25 mouse cellular contexts compared by ENCODE assay signal in genomic region chr8:35240884-35241283, GRCm38 (mm10).
"Had no signal": no experiment of that assay in that cellular context is flagged by ENCODE, and none has a peak within 500 bp of the region (broad histone marks: within the 10 kb centered on the region; RNA-seq: fewer than 3 reads in every experiment).

No protein-coding gene starts in this region.

- H3K4me1 ChIP-seq: intestine, embryonic 15.5 days; limb, embryonic 10.5 days; limb, embryonic 12.5 days; liver, embryonic 13.5 days; liver, embryonic 15.5 days had no signal

- H3K4me2 ChIP-seq: hindbrain, embryonic 12.5 days; hindbrain, embryonic 14.5 days; intestine, embryonic 15.5 days; limb, embryonic 12.5 days; liver, embryonic 11.5 days; liver, embryonic 13.5 days; liver, embryonic 15.5 days had no signal

- H3K27ac ChIP-seq: gastrocnemius, adult 2 months; hindbrain, embryonic 10.5 days; hindbrain, embryonic 12.5 days; hindbrain, embryonic 14.5 days; intestine, embryonic 15.5 days; layer of hippocampus, adult 2 months; left cerebral cortex, adult 2 months; limb, embryonic 10.5 days; limb, embryonic 12.5 days; liver, embryonic 13.5 days; liver, embryonic 15.5 days had no signal

- H3K27me3 ChIP-seq: hindbrain, embryonic 12.5 days; intestine, embryonic 15.5 days; limb, embryonic 12.5 days; liver, embryonic 13.5 days; liver, embryonic 15.5 days had no signal

- H3K9me3 ChIP-seq: hindbrain, embryonic 10.5 days; hindbrain, embryonic 12.5 days; intestine, embryonic 15.5 days; limb, embryonic 10.5 days; limb, embryonic 12.5 days; liver, embryonic 13.5 days; liver, embryonic 15.5 days had no signal

- H3K9ac ChIP-seq: hindbrain, embryonic 12.5 days; hindbrain, embryonic 14.5 days; intestine, embryonic 15.5 days; limb, embryonic 12.5 days; liver, embryonic 13.5 days; liver, embryonic 15.5 days had no signal

- ATAC-seq: hindbrain, embryonic 16.5 days; inflammation-experienced regulatory T-cells, adult 6 months; intestine, embryonic 15.5 days; intestine, postnatal 0 days had no signal

- DNase-seq: gastrocnemius, adult 2 months; gastrocnemius, postnatal 10 days; gastrocnemius, postnatal 25 days; heart, postnatal 14 days; heart, postnatal 4 days; kidney, adult 18-20 months; kidney, adult 8-10 months; kidney, postnatal 10 days; kidney, postnatal 25 days; kidney, postnatal 4 days; liver; liver, embryonic 13.5 days had no signal

- H3K4me3 ChIP-seq: gastrocnemius, adult 2 months; hindbrain, embryonic 10.5 days; hindbrain, embryonic 12.5 days; intestine, embryonic 15.5 days; layer of hippocampus, adult 2 months; left cerebral cortex, adult 2 months; limb, embryonic 10.5 days; limb, embryonic 12.5 days; liver, embryonic 13.5 days; liver, embryonic 15.5 days had no signal

- H3K36me3 ChIP-seq: hindbrain, embryonic 10.5 days; hindbrain, embryonic 12.5 days; intestine, embryonic 15.5 days; limb, embryonic 10.5 days; limb, embryonic 12.5 days; liver, embryonic 13.5 days; liver, embryonic 15.5 days had no signal
